Mouse (Mus musculus) midbrain, embryonic 14.5 days (tissue): ENCODE measurements around the gene Btbd10. TPM values are rescaled to one million over a fixed set of nuclear protein-coding genes. Genes with fewer than 3 reads are reported as not detected.

Experiments
- ATAC-seq: fragments of 200-750 bp; cut with Nextera tagmentation; 2 replicates; pipeline ENCODE4 v1.8.0; 2017; ENCODE audit warnings: moderate number of reproducible peaks, moderate library complexity; ENCODE audit not compliant: low FRiP score, low TSS enrichment
- DNase-seq: peaks from one replicate; pipeline ENCODE4 v3.0.0-alpha.2; 2015
- H3K27ac ChIP-seq: fragments of 300-500 bp; sonication (generic); replicated peaks from 2 replicates; pipeline ENCODE4 v1.5.1; 2014; ENCODE audit warnings: mild to moderate bottlenecking, low read depth, low read length, moderate library complexity
- H3K27me3 ChIP-seq: fragments of 300-500 bp; sonication (generic); 2 replicates; pipeline ENCODE4 v1.6.1; 2014; ENCODE audit warnings: low read length, control low read depth, mixed read lengths; ENCODE audit not compliant: control insufficient read depth, insufficient read depth
- H3K36me3 ChIP-seq: fragments of 300-500 bp; sonication (generic); 2 replicates; pipeline ENCODE4 v1.6.1; 2014; ENCODE audit warnings: low read length, control low read depth; ENCODE audit not compliant: control insufficient read depth, insufficient read depth
- H3K4me1 ChIP-seq: fragments of 300-500 bp; sonication (generic); 2 replicates; pipeline ENCODE4 v1.6.1; 2014; ENCODE audit warnings: mild to moderate bottlenecking, antibody characterized with exemption, low read length, control low read depth; ENCODE audit not compliant: control insufficient read depth, insufficient read depth
- H3K4me2 ChIP-seq: fragments of 300-500 bp; sonication (generic); 2 replicates; pipeline ENCODE4 v1.6.1; 2014; ENCODE audit warnings: mild to moderate bottlenecking, low read length, moderate library complexity
- H3K4me3 ChIP-seq: fragments of 300-500 bp; sonication (generic); replicated peaks from 2 replicates; pipeline ENCODE4 v1.5.1; 2014; ENCODE audit warnings: low read depth, low read length
- H3K9ac ChIP-seq: fragments of 300-500 bp; sonication (generic); replicated peaks from 2 replicates; pipeline ENCODE4 v1.6.1; 2014; ENCODE audit warnings: mild to moderate bottlenecking, low read length, moderate library complexity
- H3K9me3 ChIP-seq: fragments of 300-500 bp; sonication (generic); 2 replicates; pipeline ENCODE4 v1.6.1; 2016; ENCODE audit warnings: low read length, control low read depth, mixed read lengths; ENCODE audit not compliant: control insufficient read depth
- WGBS: fragments of 180-500 bp; shearing (Covaris S2); extraction: QIAGEN DNeasy Blood & Tissue Kit; methylation state at CpG from one replicate; pipeline ENCODE4 v1.1.7; 2014; 5-methylcytosine and 5-hydroxymethylcytosine counted together
- polyA plus RNA-seq: library from polyadenylated mRNA; unstranded; fragments of >200 nt; fragmentation: Nextera tagmentation; extraction: Ambion mirVana; gene quantifications from 2 replicates; pipeline ENCODE4 v1.2.1, GENCODE M21; 2014

The Btbd10 gene
- polyA plus RNA-seq, result 72.3 and 77.8 TPM in 2 replicates

DNA sequence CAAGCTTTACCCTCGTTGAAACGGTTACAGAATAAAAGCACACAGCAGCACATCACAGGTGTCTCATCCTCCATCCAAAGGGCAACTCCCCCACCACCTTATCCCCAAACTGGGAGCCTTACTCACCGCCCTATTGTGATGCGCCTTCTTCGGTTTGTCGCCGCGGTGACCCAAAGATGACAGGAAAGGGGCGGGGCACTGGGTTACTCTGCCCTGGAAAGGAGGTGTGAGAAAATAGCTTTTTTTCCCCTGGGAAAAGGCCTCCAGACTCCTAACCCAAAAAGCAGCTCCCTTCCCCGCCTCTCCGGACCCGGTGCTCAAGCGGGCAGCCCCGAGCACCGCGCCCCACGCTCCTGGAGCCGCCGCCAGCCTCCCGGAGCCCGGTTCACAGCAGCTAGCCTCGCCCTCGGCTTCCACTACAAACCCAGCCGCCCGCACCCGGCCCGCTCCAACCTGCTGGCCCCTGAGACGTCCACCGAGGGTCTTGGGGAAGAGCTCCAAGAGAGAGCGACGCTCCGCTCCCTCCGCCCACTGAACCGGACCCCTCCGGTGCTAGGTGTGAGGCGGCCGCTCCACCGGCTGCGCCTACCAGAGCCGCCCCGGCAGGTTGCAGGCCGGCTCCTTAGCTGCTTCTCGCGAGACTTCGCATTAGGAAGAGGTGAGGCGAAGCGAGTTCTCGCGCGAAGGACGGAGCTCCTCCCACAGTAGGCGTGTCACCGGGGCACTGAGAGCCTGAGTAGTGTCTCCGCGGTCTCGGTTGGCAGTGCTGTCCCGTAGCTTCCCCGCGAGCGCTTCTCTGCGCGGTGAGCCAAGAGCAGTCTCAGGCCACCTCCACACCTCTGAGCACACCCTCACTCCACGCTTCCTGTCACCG lies at the start of gene Btbd10:
Btbd10 (minus strand) TSS at position 647 of the 874 bp plus-strand sequence.
- H3K27me3 ChIP-seq, result no peaks in the 10 kb centered on the region
- H3K4me1 ChIP-seq, result peaks cover 19% of the 10 kb centered on the region
- peak within 1 kb of the TSS; percentile 81 for H3K4me2 ChIP-seq
- H3K9ac ChIP-seq, result peak within 1 kb of the TSS; percentile 98
- under 1% methylated on average over 64 of the region's 64 CpGs for WGBS
- peak within 1 kb of the TSS; percentile 94 for H3K4me3 ChIP-seq
- H3K9me3 ChIP-seq, result no peaks in the 10 kb centered on the region
- peak within 1 kb of the TSS; percentile 93 for H3K27ac ChIP-seq
- peak; percentile 100 for DNase-seq
- no peaks in the 10 kb centered on the region for H3K36me3 ChIP-seq
- peak; percentile 98 for ATAC-seq

DNA sequence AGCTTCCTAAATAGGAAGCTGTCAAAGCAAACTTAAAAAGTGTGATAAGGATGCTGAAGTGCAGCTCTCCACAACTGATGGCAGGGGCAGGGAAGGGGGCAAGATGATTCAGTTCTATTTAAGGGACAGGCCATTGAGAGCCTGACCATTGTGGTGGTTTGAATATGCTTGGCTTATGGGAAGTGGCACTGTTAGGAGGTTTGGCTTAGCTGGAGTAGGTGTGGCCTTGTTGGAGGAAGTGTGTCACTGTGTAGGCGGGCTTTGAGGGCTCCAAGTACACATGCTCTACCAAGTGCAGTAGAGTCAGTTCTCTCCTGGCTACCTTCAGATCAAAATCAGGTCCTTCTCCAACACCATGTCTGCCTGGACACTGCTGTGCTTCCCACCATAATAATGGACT lies 47.3 kb upstream of the Btbd10 start:
- WGBS, result 85% methylated on average over 1 of the region's 1 CpGs
- H3K4me1 ChIP-seq, result no peaks in the 10 kb centered on the region
- H3K4me3 ChIP-seq, result no peak overlapping the region
- no peak overlapping the region for H3K27ac ChIP-seq
- ATAC-seq, result no peak
- no peak overlapping the region for H3K4me2 ChIP-seq
- H3K27me3 ChIP-seq, result no peaks in the 10 kb centered on the region
- no peak overlapping the region for H3K9ac ChIP-seq
- no peaks in the 10 kb centered on the region for H3K36me3 ChIP-seq
- DNase-seq, result no peak
- H3K9me3 ChIP-seq, result no peaks in the 10 kb centered on the region

DNA sequence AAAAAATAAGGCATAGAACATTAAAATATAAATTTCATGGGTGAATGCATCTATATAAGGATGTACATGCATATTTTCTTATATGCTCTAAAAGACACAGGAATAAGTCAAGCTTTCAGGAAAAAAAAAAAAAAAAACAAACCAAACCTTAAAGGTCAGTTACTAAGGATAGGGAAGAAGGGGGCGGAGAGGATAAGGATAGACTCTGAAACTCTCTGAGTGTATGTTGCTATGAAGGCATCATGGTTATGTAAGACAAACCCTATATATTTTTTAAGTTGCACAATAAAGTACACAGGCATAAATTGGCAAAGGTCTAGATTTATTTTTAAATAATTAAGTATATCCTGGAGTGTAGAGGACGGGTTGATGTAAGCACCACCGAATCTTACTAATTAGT lies 46.1 kb upstream of the Btbd10 start:
- Histone ChIP-seq H3K9ac (no peak overlapping the region), H3K4me2 (no peak overlapping the region), H3K27ac (no peak overlapping the region), H3K4me3 (no peak overlapping the region), H3K9me3 (no peaks in the 10 kb centered on the region), H3K27me3 (no peaks in the 10 kb centered on the region), H3K4me1 (no peaks in the 10 kb centered on the region), H3K36me3 (no peaks in the 10 kb centered on the region)
- 94% methylated on average over 3 of the region's 3 CpGs for WGBS
- DNase-seq (no peak), ATAC-seq (no peak)

DNA sequence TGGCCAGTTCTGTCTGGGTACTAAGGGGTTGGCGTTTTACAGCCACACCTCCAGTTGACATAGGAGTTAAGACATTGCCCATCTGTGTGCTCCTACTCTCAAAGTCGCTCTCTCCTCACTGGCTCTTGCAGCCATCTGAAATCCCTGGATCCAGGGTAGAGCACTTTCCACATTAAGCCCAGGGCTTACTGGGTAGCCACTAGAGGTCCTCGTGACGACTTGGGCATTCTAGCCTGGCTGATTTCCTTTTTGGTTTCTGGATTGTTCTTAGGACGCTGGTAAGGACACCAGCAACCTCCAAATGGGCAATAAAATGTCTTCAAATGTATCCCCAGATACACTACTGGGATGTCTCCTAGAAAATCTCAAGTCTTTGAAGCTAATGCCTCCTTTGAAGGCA lies 39.5 kb upstream of the Btbd10 start:
- ATAC-seq (no peak), DNase-seq (no peak)
- Histone ChIP-seq H3K4me3 (no peak overlapping the region), H3K4me2 (no peak overlapping the region), H3K27ac (no peak overlapping the region), H3K4me1 (no peaks in the 10 kb centered on the region), H3K27me3 (no peaks in the 10 kb centered on the region), H3K36me3 (no peaks in the 10 kb centered on the region), H3K9ac (no peak overlapping the region), H3K9me3 (no peaks in the 10 kb centered on the region)
- 61% methylated on average over 5 of the region's 5 CpGs for WGBS

DNA sequence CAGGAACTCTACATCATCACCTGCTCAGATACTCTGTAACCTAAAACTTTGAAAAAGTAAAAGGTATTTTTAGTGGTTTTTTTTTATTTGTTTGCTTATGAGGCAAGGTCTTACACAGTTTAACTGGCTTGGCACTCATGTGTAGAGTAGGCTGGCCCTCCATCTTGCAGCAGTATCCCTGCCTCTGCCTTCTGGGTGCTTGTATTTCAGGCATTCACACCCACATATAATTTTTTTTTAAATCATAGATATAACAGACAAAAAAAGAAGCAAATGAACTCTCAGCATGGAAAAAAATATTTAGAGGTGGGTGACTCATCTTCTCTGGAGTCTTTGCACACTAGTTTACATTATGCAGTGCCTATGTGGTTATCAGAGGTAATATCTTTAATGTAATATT lies 28.9 kb upstream of the Btbd10 start:
- no peak overlapping the region for H3K27ac ChIP-seq
- H3K9me3 ChIP-seq, result no peaks in the 10 kb centered on the region
- ATAC-seq (no peak), DNase-seq (no peak)
- H3K9ac ChIP-seq, result no peak overlapping the region
- H3K4me3 ChIP-seq, result no peak overlapping the region
- no peaks in the 10 kb centered on the region for H3K4me1 ChIP-seq
- no peaks in the 10 kb centered on the region for H3K27me3 ChIP-seq
- H3K4me2 ChIP-seq, result no peak overlapping the region
- H3K36me3 ChIP-seq, result no peaks in the 10 kb centered on the region

DNA sequence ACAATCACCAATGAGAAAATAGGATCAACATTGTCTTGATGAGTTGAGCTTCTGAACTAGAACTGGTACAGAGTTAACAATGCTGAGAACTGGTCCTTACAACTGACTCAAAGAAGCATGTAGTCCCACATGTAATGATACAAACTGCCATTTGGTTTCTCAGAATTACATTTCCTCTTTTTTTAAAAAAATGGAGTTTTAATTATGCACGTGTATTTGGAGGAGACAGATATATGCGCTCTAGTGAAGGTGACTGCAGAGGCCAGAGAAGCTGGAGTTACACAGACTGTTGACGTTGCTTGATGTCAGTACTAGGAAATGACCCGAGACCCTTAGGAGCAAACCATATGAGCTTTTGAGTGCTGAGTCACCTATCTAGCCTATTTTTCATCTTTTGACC lies 27.5 kb upstream of the Btbd10 start:
- H3K9ac ChIP-seq, result no peak overlapping the region
- H3K4me1 ChIP-seq, result no peaks in the 10 kb centered on the region
- no peak for ATAC-seq
- no peak overlapping the region for H3K4me2 ChIP-seq
- WGBS, result 92% methylated on average over 4 of the region's 4 CpGs
- no peaks in the 10 kb centered on the region for H3K9me3 ChIP-seq
- no peak for DNase-seq
- H3K4me3 ChIP-seq, result no peak overlapping the region
- no peaks in the 10 kb centered on the region for H3K36me3 ChIP-seq
- H3K27ac ChIP-seq, result no peak overlapping the region
- H3K27me3 ChIP-seq, result no peaks in the 10 kb centered on the region

DNA sequence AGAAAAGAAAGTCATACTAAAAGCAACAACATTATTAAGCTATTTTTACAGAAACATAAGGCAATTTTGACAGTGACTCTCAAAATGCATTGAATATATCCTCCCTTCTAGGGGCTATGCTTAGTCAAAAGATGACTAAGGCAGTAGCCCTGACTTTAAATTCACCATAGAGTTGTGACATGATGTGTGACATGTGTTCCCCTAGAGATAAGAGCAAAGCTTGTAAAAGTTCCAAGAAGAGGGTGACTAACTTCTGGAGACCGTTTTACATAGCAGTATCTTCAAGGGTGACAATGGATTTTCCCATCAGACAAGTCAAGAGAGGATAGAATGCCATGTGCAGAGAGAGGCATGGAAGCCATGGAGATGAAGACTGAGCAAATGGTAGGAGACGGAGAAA lies 22.4 kb upstream of the Btbd10 start:
- Histone ChIP-seq H3K27ac (no peak overlapping the region), H3K9ac (no peak overlapping the region), H3K4me1 (no peaks in the 10 kb centered on the region), H3K4me2 (no peak overlapping the region), H3K27me3 (no peaks in the 10 kb centered on the region), H3K36me3 (no peaks in the 10 kb centered on the region), H3K9me3 (no peaks in the 10 kb centered on the region), H3K4me3 (no peak overlapping the region)
- ATAC-seq (no peak), DNase-seq (no peak)
- WGBS, result 92% methylated on average over 2 of the region's 2 CpGs

DNA sequence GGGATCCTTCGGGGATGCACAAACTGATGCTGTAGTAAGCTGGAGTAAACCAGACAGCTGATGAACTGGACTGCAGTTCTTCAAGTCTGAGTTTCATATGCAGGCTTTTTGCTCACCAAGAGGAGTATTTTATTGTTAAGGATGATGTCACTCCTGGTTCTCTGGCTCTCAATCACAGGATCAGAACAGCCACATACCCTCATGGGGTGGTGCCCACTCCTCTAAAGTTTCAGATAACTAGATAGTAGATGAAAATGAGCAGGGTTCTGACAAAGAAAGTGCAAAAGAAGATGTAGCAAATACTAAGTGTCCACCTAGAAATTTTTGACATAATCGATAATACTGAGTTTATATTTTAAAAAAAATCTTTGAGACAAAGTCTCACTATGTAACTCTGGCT lies 19.3 kb upstream of the Btbd10 start, which contains the start of gene Pth:
Pth (minus strand) TSS at position 101 of the 400 bp plus-strand sequence.
- H3K4me2 ChIP-seq, result no peak within 1 kb of the TSS
- DNase-seq (no peak), ATAC-seq (no peak)
- WGBS, result 86% methylated on average over 2 of the region's 2 CpGs
- no peak within 1 kb of the TSS for H3K9ac ChIP-seq
- no peak within 1 kb of the TSS for H3K4me3 ChIP-seq
- no peaks in the 10 kb centered on the region for H3K4me1 ChIP-seq
- no peaks in the 10 kb centered on the region for H3K27me3 ChIP-seq
- no peak within 1 kb of the TSS for H3K27ac ChIP-seq
- H3K36me3 ChIP-seq, result no peaks in the 10 kb centered on the region
- no peaks in the 10 kb centered on the region for H3K9me3 ChIP-seq
